Mouse (Mus musculus) liver, adult 2 months (tissue): ENCODE data around the gene Ibsp. TPM values are rescaled to one million over a fixed set of nuclear protein-coding genes. Genes with fewer than 3 reads are reported as not detected.

ENCODE experiments used
- DNase-seq: peaks from one replicate; pipeline ENCODE4 v3.0.0-alpha.2; 2011; ENCODE audit warnings: low read depth, low spot score; ENCODE audit errors: extremely low read depth
- H3K27ac ChIP-seq: fragments of 200-500 bp; replicated peaks from 2 replicates; pipeline ENCODE4 v1.5.1; 2012; ENCODE audit warnings: low read depth, mild to moderate bottlenecking, control low read depth, inconsistent platforms, low read length; ENCODE audit not compliant: insufficient read depth
- H3K27me3 ChIP-seq: fragments of 200-500 bp; 2 replicates; pipeline ENCODE4 v1.6.1; 2012; ENCODE audit warnings: mild to moderate bottlenecking, moderate library complexity, low read length, inconsistent platforms; ENCODE audit not compliant: control insufficient read depth, insufficient read depth
- H3K36me3 ChIP-seq: fragments of 200-500 bp; 2 replicates; pipeline ENCODE4 v1.6.1; 2012; ENCODE audit warnings: low read length, inconsistent platforms; ENCODE audit not compliant: control insufficient read depth, insufficient read depth
- H3K4me1 ChIP-seq: fragments of 200-500 bp; 2 replicates; pipeline ENCODE4 v1.6.1; 2011; ENCODE audit warnings: low read length; ENCODE audit not compliant: control insufficient read depth, insufficient read depth
- H3K4me3 ChIP-seq: fragments of 200-500 bp; 2 replicates; pipeline ENCODE4 v1.5.1; 2011; ENCODE audit warnings: low read depth, mild to moderate bottlenecking, control low read depth, low read length, moderate library complexity; ENCODE audit not compliant: insufficient read depth
- H3K79me2 ChIP-seq: fragments of 200-500 bp; 2 replicates; pipeline ENCODE4 v1.6.1; 2012; ENCODE audit warnings: inconsistent platforms, mild to moderate bottlenecking, low read length, moderate library complexity; ENCODE audit not compliant: control insufficient read depth, insufficient read depth
- H3K9ac ChIP-seq: fragments of 200-500 bp; 2 replicates; pipeline ENCODE4 v1.6.1; 2012; ENCODE audit warnings: low read depth, mild to moderate bottlenecking, control low read depth, inconsistent platforms, low read length
- CTCF ChIP-seq: fragments of 200-500 bp; IDR thresholded peaks from 2 replicates; pipeline ENCODE4 v1.5.1; 2011; ENCODE audit warnings: low read depth, low read length, control low read depth
- POLR2A ChIP-seq: fragments of 200-500 bp; IDR thresholded peaks from 2 replicates; pipeline ENCODE4 v1.6.1; 2011; ENCODE audit warnings: low read length, control low read depth; ENCODE audit not compliant: insufficient read depth; ENCODE audit errors: extremely low read depth
- WGBS: fragments of 180-500 bp; shearing (Covaris S2); methylation state at CpG from one replicate; pipeline ENCODE4 v1.1.7; 2018; 5-methylcytosine and 5-hydroxymethylcytosine counted together
- polyA plus RNA-seq: library from polyadenylated mRNA; depleted of rRNA; stranded (reverse); fragments of >200 nt; gene quantifications from 2 replicates; pipeline ENCODE4 v1.2.3, GENCODE M21; 2012
- total RNA-seq: library from RNA; depleted of rRNA; stranded (reverse); fragments of >200 nt; gene quantifications from 2 replicates; pipeline ENCODE4 v1.2.3, GENCODE M21; 2014

Gene Ibsp
- total and polyA plus RNA-seq, 2 experiments: not detected

GRCm38 (mm10) chr5:104335962-104336361 is 37.0 kb downstream of the Ibsp start:
- TF ChIP-seq POLR2A (no peak), CTCF (no peak)
- 78% methylated on average over 5 of the region's 5 CpGs for WGBS
- Histone ChIP-seq H3K36me3 (no peaks in the 10 kb centered on the region), H3K79me2 (no peaks in the 10 kb centered on the region; the same call in 1 of the 2 replicates), H3K27me3 (no peaks in the 10 kb centered on the region; the same call in 1 of the 2 replicates), H3K9ac (no peak overlapping the region), H3K4me1 (peaks cover 3% of the 10 kb centered on the region), H3K27ac (no peak overlapping the region), H3K4me3 (no peak overlapping the region)
- no peak for DNase-seq

- H3K4me1 ChIP-seq: peaks cover 3% of the 10 kb centered on the region
- 81% methylated on average over 4 of the region's 4 CpGs for WGBS
- DNase-seq: no peak
These were observed 38.5 kb downstream of the Ibsp start for GRCm38 (mm10) chr5:104337491-104337890.

GRCm38 (mm10) chr5:104339009-104339408 is 40.0 kb downstream of the Ibsp start:
- H3K4me3 ChIP-seq: no peak overlapping the region
- 82% methylated on average over 5 of the region's 5 CpGs for WGBS
- H3K27ac ChIP-seq: no peak overlapping the region
- H3K36me3 ChIP-seq: no peaks in the 10 kb centered on the region
- no peak for DNase-seq
- no peaks in the 10 kb centered on the region for H3K27me3 ChIP-seq
- H3K9ac ChIP-seq: no peak overlapping the region
- no peaks in the 10 kb centered on the region for H3K4me1 ChIP-seq
- TF ChIP-seq POLR2A (no peak), CTCF (no peak)
- H3K79me2 ChIP-seq: no peaks in the 10 kb centered on the region

More at GRCm38 (mm10) chr5:104337491-104337890, 38.5 kb downstream of the Ibsp start:
- no peak overlapping the region for H3K9ac ChIP-seq
- H3K36me3 ChIP-seq: no peaks in the 10 kb centered on the region
- no peak overlapping the region for H3K4me3 ChIP-seq
- TF ChIP-seq CTCF (no peak), POLR2A (no peak)
- H3K27me3 ChIP-seq: no peaks in the 10 kb centered on the region
- H3K27ac ChIP-seq: no peak overlapping the region
- H3K79me2 ChIP-seq: no peaks in the 10 kb centered on the region

- 22% methylated on average over 14 of the region's 14 CpGs for WGBS
- Histone ChIP-seq H3K79me2 (no peaks in the 10 kb centered on the region), H3K9ac (no peak overlapping the region), H3K4me3 (no peak overlapping the region), H3K27me3 (no peaks in the 10 kb centered on the region), H3K27ac (no peak overlapping the region), H3K36me3 (no peaks in the 10 kb centered on the region), H3K4me1 (no peaks in the 10 kb centered on the region)
- DNase-seq: peak; percentile 25
- no peak for TF ChIP-seq POLR2A
- peak; percentile 53 for TF ChIP-seq CTCF
These were observed 40.9 kb downstream of the Ibsp start for GRCm38 (mm10) chr5:104339706-104340512.

- no peak overlapping the region for H3K4me3 ChIP-seq
- TF ChIP-seq POLR2A (no peak), CTCF (no peak)
- H3K36me3 ChIP-seq: no peaks in the 10 kb centered on the region
- H3K9ac ChIP-seq: no peak overlapping the region
- H3K27me3 ChIP-seq: no peaks in the 10 kb centered on the region
- peaks cover 4% of the 10 kb centered on the region; the same call in 1 of the 2 replicates for H3K4me1 ChIP-seq
- H3K27ac ChIP-seq: no peak overlapping the region
- WGBS: 83% methylated on average over 4 of the region's 4 CpGs
- no peaks in the 10 kb centered on the region for H3K79me2 ChIP-seq
- no peak for DNase-seq
These were observed 41.5 kb downstream of the Ibsp start for GRCm38 (mm10) chr5:104340513-104340829.

GRCm38 (mm10) chr5:104342881-104343280 is 43.9 kb downstream of the Ibsp start:
- Histone ChIP-seq H3K36me3 (no peaks in the 10 kb centered on the region), H3K4me3 (no peak overlapping the region), H3K79me2 (no peaks in the 10 kb centered on the region), H3K27me3 (no peaks in the 10 kb centered on the region), H3K4me1 (peaks cover 5% of the 10 kb centered on the region; the same call in 1 of the 2 replicates), H3K9ac (no peak overlapping the region), H3K27ac (no peak overlapping the region)
- DNase-seq: peak; percentile 41
- 23% methylated on average over 6 of the region's 6 CpGs for WGBS
- TF ChIP-seq POLR2A: no peak
- peak; percentile 74 for TF ChIP-seq CTCF
